Mouse (Mus musculus): ENCODE data around the gene Pax7.

Pax7 gene

GRCm38 (mm10) chr4:139810762-139811438 is 22.4 kb downstream of the Pax7 start:
- no peak for DNase-seq

- DNase-seq: no peak
Observed at GRCm38 (mm10) chr4:139809381-139809820, 23.9 kb downstream of the Pax7 start.

- no peak for DNase-seq
Observed at GRCm38 (mm10) chr4:139807820-139808219, 25.5 kb downstream of the Pax7 start.

GRCm38 (mm10) chr4:139807191-139807808 is 26.0 kb downstream of the Pax7 start:
- DNase-seq: no peak

- DNase-seq: no peak
Observed at GRCm38 (mm10) chr4:139804896-139805295, 28.4 kb downstream of the Pax7 start.

GRCm38 (mm10) chr4:139803981-139804380 is 29.3 kb downstream of the Pax7 start:
- DNase-seq: no peak

GRCm38 (mm10) chr4:139799436-139800100 is 33.8 kb downstream of the Pax7 start:
- no peak for DNase-seq

GRCm38 (mm10) chr4:139797344-139797743 is 36.0 kb downstream of the Pax7 start:
- DNase-seq: no peak

- DNase-seq: no peak
Observed at GRCm38 (mm10) chr4:139796115-139796514, 37.2 kb downstream of the Pax7 start.

GRCm38 (mm10) chr4:139791168-139791567 is 42.2 kb downstream of the Pax7 start:
- no peak for DNase-seq

GRCm38 (mm10) chr4:139789772-139790171 is 43.6 kb downstream of the Pax7 start:
- no peak for DNase-seq

GRCm38 (mm10) chr4:139782926-139783467 is 50.3 kb downstream of the Pax7 start:
- DNase-seq: no peak

GRCm38 (mm10) chr4:139771125-139771631 is 62.1 kb downstream of the Pax7 start:
- no peak for DNase-seq

GRCm38 (mm10) chr4:139767823-139768222 is 65.5 kb downstream of the Pax7 start:
- no peak for DNase-seq

- no peak for DNase-seq
Observed at GRCm38 (mm10) chr4:139767115-139767718, 66.1 kb downstream of the Pax7 start.

- DNase-seq: no peak
Observed at GRCm38 (mm10) chr4:139761911-139762310, 71.4 kb downstream of the Pax7 start.

GRCm38 (mm10) chr4:139760736-139761135 is 72.6 kb downstream of the Pax7 start:
- no peak for DNase-seq

GRCm38 (mm10) chr4:139758512-139759340 is 74.6 kb downstream of the Pax7 start:
- DNase-seq: no peak

GRCm38 (mm10) chr4:139756931-139757330 is 76.4 kb downstream of the Pax7 start:
- DNase-seq: no peak

GRCm38 (mm10) chr4:139754148-139754710 is 79.1 kb downstream of the Pax7 start:
- no peak for DNase-seq

GRCm38 (mm10) chr4:139750926-139751325 is 82.4 kb downstream of the Pax7 start:
- no peak for DNase-seq

Measured in kidney, postnatal 14 days (tissue).